Mouse (Mus musculus) ES-E14 (cell line): Measurements from ENCODE around the gene Slc25a22.
"Not testable (repeated sequence)": the region's sequence is repeated elsewhere in the genome, so short reads cannot be mapped to it uniquely, and the experiment has no call there.

ENCODE experiments used
- CHD2 ChIP-seq: IDR thresholded peaks from 2 replicates; pipeline ENCODE4 v1.6.1; 2014; ENCODE audit warnings: mild to moderate bottlenecking, low read depth, low read length, inconsistent platforms
- HCFC1 ChIP-seq: IDR thresholded peaks from 2 replicates; pipeline ENCODE4 v1.6.1; 2012; ENCODE audit warnings: low read length, inconsistent platforms, borderline replicate concordance; ENCODE audit not compliant: insufficient read depth
- MAFK ChIP-seq: IDR thresholded peaks from 2 replicates; pipeline ENCODE4 v1.6.1; 2014; ENCODE audit warnings: mild to moderate bottlenecking, low read depth, low read length, inconsistent platforms; ENCODE audit not compliant: insufficient read depth
- ZNF384 ChIP-seq: IDR thresholded peaks from 2 replicates; pipeline ENCODE4 v1.6.1; 2012; ENCODE audit warnings: low read depth, low read length, inconsistent platforms

DNA sequence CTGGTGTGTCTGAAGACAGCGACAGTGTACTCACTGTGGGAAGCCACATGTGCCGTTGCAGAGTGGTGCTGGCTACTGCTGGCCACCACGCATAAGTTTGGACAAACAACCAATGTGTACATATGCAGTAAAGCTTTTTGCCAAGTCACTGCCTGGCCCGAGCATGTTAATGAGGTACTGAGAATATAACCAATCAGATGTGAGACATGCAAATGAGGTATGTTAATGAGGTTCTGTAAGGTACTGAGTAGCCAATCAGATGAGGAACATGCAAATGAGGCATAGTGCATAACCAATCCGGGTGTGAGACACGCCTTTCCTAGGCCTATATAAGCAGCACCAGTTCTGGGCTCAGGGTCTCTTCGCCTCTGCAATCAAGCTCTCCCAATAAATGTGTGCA lies 30.0 kb downstream of the Slc25a22 start:
- TF ChIP-seq HCFC1, CHD2, ZNF384: not testable (repeated sequence)
- TF ChIP-seq MAFK: 0 out of 2 replicates have a peak, but pooled peaks have one; percentile 43
